Mouse (Mus musculus) neural tube, embryonic 10.5 days (tissue): Measurements from ENCODE around the gene Cdc42ep3.
A peak's percentile ranks its signal among the peaks of the same experiment; 100 is the strongest.

ENCODE experiments used
- DNase-seq: peaks from one replicate; pipeline ENCODE4 v3.0.0-alpha.2; 2017; ENCODE audit warnings: low spot score; ENCODE audit errors: extremely low spot score

Gene Cdc42ep3

GRCm38 (mm10) chr17:79354444-79355270 is at the start of gene Cdc42ep3:
Gene Cdc42ep3 (minus strand): TSS chr17:79355091.
- peak; percentile 80 for DNase-seq

DNA sequence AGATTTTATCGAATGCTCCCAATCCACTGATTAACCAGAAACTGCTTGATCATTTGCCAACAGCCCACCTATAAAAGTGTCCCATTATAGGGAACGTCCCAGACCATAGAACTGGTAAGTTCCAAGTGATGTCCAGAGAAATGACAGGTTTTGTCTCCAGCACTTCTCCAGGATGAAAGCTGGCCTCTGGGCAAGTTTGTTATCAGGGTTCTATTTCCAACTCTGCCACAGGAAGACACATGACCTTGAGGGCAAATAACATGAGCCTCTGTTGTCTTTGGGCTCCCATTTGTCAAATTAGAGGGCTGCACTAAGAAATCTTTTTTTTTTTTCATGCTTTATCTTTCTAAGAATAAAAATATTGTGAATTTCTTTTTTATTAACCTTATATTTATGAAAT is 45.5 kb upstream of the Cdc42ep3 start:
- DNase-seq = no peak

DNA sequence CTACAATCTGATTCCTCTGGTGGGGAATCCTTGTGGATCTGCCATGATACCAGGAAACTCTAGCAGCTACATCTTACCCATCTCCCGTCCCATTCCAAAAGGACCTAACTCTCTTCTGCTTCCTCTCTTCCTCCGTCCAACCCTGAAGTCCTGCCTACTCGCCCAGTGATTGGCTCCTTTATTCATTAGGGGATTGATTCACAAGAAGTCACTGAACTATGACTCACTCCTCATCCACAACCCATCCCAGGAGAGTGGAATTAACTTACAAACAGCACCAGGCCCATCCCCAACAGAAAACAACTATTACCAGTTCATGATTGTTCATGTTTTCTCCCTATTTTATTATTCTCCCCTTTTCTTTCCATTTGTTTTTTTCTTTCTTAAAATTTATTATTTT is 43.5 kb upstream of the Cdc42ep3 start:
- DNase-seq = no peak

GRCm38 (mm10) chr17:79394799-79395198 is 39.9 kb upstream of the Cdc42ep3 start:
- DNase-seq = no peak

GRCm38 (mm10) chr17:79393886-79394285 is 39.0 kb upstream of the Cdc42ep3 start:
- no peak for DNase-seq

- DNase-seq = no peak
Measured at GRCm38 (mm10) chr17:79387465-79388066, 32.7 kb upstream of the Cdc42ep3 start.

GRCm38 (mm10) chr17:79381485-79381884 is 26.6 kb upstream of the Cdc42ep3 start:
- no peak for DNase-seq

DNA sequence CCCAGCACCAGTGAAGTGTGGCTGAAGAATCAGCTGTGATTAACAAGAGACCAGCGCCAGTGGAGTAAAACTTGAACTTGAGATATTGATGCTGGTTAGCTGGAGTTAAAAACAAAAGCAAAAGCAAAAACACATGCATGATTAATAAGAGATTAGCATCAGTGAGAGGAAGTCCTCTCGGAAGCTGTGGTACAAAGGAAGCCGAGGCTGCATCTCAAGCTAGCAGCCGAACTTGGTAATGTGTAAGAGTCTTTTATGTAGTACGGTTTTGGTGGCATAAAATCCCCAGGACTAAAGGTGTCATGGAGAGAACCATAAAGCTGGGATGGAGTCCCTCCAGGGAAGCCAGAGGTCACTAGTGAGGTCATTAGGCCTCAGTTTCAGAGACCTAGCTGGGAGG is 24.3 kb upstream of the Cdc42ep3 start:
- no peak for DNase-seq

DNA sequence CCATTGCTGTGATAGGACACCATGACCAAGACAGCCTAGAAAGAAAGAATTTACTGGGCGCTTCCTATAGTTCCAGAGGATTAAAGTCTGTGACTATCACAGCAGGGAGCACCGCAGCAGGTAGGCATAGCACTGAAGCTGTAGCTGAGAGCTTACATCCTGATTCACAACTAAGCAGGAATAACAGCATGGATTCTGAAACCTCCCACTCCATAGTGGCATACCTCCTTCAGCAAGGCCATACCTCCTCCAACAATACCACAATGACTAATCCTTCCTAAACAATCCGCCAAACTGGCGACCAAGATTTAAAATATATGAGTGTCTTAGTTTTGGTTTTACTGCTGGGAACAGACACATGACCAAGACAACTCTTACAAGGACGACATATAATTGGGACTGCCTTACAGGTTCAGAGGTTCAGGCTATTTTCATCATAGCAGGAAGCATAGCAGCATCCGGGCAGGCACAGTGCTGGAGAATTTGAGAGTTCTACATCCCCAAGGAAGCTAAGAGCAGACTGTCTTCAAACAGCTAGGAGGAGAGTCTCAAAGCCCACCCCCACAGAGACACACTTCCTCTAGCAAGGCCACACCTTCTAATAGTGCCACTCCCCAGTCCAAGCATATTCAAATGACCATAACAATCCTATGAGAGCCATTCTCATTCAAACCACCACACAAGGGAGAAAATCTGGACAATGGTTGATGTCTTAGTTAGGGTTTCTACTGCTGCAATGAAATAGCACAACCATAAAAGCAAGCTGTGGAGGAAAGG is 21.7 kb upstream of the Cdc42ep3 start:
- DNase-seq = no peak

- DNase-seq = no peak
Measured at GRCm38 (mm10) chr17:79372973-79373372, 18.1 kb upstream of the Cdc42ep3 start.

DNA sequence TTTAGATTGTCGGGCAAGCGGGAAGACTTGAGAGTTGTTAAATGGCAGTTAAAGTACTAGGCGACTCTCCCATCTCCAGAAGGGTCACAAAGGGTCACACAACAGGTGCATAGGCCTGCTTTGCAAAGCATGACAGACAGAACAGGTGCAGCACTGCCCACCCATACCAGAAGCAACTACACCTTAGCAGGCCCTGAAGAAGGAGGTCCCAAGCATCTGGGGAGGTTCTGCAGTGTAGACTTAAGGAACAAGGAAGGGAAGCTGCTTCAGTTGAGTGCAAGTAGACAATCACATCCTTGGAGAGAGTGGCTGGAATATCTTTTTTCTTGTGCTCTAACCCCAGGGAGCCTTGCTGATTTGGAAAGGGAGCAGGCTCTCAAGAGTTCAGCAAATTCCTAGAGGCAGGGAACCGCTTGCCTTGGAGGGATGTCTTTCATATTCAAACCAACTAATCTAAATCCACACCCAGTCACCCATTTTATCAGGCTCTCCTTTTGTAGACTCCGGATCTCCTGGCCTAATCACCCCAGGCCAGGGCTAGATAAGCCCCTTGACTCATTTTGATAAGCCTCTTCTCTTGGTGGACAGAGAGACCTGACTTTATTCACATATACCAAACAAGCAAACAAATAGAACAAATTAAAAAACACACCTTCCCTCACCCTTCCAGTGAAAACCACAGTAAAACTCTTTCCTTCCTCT is 10.0 kb upstream of the Cdc42ep3 start:
- DNase-seq = no peak

- DNase-seq = peak; percentile 53
Measured at GRCm38 (mm10) chr17:79356071-79356601, 1.2 kb upstream of the Cdc42ep3 start.

DNA sequence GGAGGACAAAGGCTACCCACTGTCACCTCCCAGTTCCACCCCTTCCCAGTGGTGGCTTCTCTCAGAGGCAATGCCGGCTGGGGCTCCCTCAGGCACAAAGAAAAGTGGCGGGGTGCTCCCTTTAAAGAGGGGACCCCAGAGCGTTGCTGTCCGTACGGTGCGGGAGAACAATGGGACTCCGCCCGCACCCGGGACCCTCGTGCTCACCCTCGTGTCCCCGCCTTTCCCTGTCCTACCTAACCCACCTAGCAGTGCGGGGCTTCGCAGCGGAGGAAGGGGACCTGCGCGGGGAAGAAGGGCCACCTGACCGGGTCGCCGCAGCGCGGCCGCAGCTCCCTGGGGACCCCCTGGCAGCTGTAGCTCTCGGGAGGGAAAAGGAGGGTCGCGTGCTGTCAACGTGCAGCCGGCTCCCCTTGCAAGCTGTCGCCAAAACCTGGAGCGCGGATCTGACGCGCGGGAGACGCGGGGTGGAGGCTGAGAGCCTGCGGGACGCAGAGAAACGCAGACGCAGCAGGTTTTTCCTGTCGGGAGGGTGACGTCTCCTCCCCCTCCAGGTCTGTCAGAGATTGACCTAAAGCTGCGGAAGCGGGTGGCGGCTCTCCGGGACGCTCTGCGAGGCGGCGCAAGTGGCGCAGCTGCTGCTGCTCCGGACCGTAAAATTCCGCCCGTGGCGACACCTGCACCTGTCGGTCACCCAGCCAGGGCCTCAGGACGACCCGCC is 540 bp upstream of the Cdc42ep3 start:
- DNase-seq = peak; percentile 85

DNA sequence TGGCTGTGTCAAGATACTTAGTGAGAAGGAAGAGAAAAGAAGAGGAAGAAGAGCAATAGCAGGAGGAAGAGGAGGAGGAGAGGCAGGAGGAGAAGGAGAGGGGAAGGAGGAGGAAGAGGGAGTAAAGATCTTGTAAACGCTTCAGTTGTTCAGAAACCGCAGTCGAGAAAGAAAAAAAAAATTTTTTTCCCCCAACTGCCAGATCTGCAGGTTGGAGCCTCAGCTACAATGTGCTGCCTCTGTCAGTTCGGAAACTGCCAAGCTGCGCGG is 782 bp downstream of the Cdc42ep3 start:
- DNase-seq = no peak

DNA sequence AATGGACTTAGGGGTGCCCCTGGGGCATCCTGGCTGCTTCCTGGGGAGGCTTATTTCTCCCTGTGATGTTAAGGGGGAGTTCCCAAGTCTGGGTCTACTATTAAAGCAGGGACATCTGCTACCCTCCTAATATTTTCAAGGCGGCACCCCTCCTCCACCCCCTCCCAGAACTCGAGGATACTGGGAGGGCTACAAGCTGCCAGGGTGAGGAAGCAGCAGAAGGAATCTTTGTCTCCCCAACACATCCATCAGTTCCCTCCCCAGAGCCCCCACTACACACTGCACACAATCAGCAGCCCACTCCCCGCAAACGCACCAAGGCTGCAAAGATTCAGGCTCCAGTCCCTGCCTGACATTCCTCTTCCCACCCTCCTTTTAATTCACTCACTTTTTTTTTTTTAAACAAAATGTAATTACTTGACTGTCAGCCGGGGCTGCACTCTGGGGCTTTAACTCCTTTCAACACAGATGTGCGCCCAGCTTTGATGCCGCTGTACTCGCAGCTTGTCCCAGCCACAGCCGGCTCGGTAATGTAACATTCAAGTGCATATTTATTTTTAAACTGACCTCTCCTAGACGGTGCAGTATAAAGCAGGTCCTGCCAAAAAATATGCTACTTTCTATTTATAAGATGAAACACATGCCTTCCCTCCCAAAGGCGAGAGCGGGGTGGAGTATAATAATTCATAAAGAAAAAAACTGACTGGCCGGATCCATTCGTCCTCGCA is 1.3 kb downstream of the Cdc42ep3 start:
- peak; percentile 45 for DNase-seq

DNA sequence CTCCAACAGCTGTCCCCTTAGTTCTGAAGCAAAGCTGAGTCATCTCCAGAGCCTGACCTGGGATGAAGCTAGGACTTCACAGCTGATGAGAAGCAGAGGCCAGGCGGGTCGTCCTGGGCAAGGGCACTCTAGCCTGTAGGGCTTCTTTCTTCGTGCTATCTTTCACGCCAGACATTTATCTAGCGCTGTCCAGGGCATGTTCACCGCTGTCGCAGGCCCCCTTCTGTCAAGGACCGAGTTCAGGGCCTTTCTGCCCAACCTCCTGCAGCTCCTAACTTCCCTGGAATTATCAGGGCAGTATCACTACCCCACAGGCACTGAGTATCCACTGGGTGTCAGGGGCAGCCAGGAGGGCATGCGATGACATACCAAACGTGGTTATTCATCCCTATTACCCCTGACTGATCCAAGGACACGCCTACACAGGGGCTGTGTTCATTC is 4.1 kb downstream of the Cdc42ep3 start:
- no peak for DNase-seq

GRCm38 (mm10) chr17:79349371-79349770 is 5.5 kb downstream of the Cdc42ep3 start:
- DNase-seq = no peak

- no peak for DNase-seq
Measured at GRCm38 (mm10) chr17:79347920-79348589, 6.8 kb downstream of the Cdc42ep3 start.

DNA sequence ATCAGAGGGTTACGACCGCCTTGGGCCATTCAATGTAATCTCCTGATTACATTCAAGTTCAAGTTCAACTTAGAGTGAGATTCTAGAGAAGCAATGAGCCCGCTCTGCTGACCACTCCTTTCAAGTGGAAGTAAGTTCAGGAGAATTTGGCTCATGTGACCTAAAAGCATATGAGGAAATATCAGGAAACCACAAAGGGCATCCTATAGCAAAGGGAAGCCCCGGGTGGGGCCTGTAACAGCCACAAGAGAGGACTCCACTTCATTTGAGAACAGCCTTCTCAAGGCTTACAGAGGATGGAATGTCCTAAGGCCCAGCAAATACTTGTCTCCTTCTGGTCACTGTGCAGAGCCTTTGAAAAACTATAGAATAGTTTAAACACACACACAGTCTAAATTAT is 7.6 kb downstream of the Cdc42ep3 start:
- DNase-seq = no peak
